Comparison of ENCODE assay signal across 8 mouse cellular contexts in the genomic region with DNA sequence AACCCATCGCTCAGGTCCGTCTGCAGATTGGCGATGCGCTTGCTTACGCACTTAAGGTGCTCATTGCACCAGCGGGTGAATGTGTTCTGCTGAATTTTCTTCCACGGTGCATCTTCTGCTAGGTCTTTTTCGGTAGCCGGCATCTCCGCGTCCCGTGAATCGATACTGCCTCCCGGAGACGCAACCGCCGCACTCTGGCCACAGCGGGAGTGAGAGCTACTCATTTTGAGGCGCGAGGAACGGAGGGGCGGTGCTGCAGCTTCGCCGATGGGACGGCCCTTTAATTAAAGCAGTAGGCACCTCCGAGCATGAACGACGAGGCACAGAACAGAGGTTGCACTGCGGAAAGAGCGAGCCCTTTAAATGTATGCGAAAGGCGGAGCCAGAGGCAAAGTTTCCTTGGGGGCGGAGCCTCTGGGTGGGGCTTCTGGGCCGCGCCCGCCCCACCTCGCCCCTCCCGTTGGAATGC. TPM values are rescaled to one million over a fixed set of nuclear protein-coding genes. Genes with fewer than 3 reads are reported as not detected.
DNase-seq lines count a peak whose midpoint lies in the region; ATAC-seq lines count a peak whose summit lies in the region.

No protein-coding gene starts in this region.

- H3K27ac ChIP-seq in hindbrain, embryonic 10.5 days = peak overlapping the region; percentile 94

- peaks cover 16% of the 10 kb centered on the region for H3K4me1 ChIP-seq in hindbrain, embryonic 10.5 days (replicated peaks)

- no peaks in the 10 kb centered on the region; the same call in 1 of the 2 replicates for H3K9me3 ChIP-seq in hindbrain, embryonic 10.5 days

- peak; percentile 90 for DNase-seq in MN1 (ENCODE audit: low spot score)
- DNase-seq in cerebellum, adult 8-10 months = peak; percentile 78
- DNase-seq in hindbrain, embryonic 10.5 days (ENCODE audit: low spot score) = peak; percentile 86
- DNase-seq in layer of hippocampus, postnatal 25 days (ENCODE audit: extremely low spot score in 1 of 2, low spot score in 1 of 2) = peak; percentile 51 to 69
- peak; percentile 85 for DNase-seq in lung, postnatal 14 days
- DNase-seq in ovary, postnatal 36 days (ENCODE audit: low spot score) = peak; percentile 82
- peak; percentile 90 for DNase-seq in thymus, postnatal 14 days

- peaks cover 6% of the 10 kb centered on the region; the same call in 1 of the 2 replicates for H3K27me3 ChIP-seq in hindbrain, embryonic 10.5 days (ENCODE audit: insufficient read depth, poor library complexity, severe bottlenecking)

- peaks cover 29% of the 10 kb centered on the region for H3K36me3 ChIP-seq in hindbrain, embryonic 10.5 days

- WGBS in hindbrain, embryonic 10.5 days = 15% methylated on average over 38 of the region's 38 CpGs

- H3K4me3 ChIP-seq in hindbrain, embryonic 10.5 days = peak overlapping the region; percentile 66

- ATAC-seq in frontal cortex, adult (ENCODE audit: low TSS enrichment) = peak; percentile 88

RNA-seq across cellular contexts. Expression of gene Flna, which starts 3.4 kb away (rescaled TPM):
- polyA plus RNA-seq in hindbrain, embryonic 10.5 days (2016; fragmentation: Nextera tagmentation; extraction: Ambion mirVana) = 215 and 271 TPM in 2 replicates
- 100 to 1,000 TPM in 1 of 2 experiments, 10 to 100 TPM in 1; 82.6 to 124 TPM for total RNA-seq in layer of hippocampus, postnatal 25 days (2021)

RNA-seq across cellular contexts. Expression of gene Emd, which starts 8.2 kb away (rescaled TPM):
- 23.5 and 24.4 TPM in 2 replicates for polyA plus RNA-seq in hindbrain, embryonic 10.5 days (2016; fragmentation: Nextera tagmentation; extraction: Ambion mirVana)
- total RNA-seq in layer of hippocampus, postnatal 25 days (2021) = 10 to 100 TPM; 35.1 to 36.5 TPM

RNA-seq across cellular contexts. Expression of gene Rpl10, which starts 24.4 kb away (rescaled TPM):
- 697 and 756 TPM in 2 replicates for polyA plus RNA-seq in hindbrain, embryonic 10.5 days (2016; fragmentation: Nextera tagmentation; extraction: Ambion mirVana)
- total RNA-seq in layer of hippocampus, postnatal 25 days (2021) = 100 to 1,000 TPM; 171 TPM

RNA-seq across cellular contexts. Expression of gene Taz, which starts 35.5 kb away (rescaled TPM):
- polyA plus RNA-seq in hindbrain, embryonic 10.5 days (2016; fragmentation: Nextera tagmentation; extraction: Ambion mirVana) = 70.6 and 76.1 TPM in 2 replicates
- 10 to 100 TPM; 48.8 to 64.9 TPM for total RNA-seq in layer of hippocampus, postnatal 25 days (2021)

RNA-seq across cellular contexts. Expression of gene Dnase1l1, which starts 35.9 kb away (rescaled TPM):
- polyA plus RNA-seq in hindbrain, embryonic 10.5 days (2016; fragmentation: Nextera tagmentation; extraction: Ambion mirVana) = 3.6 and 5.2 TPM in 2 replicates
- total RNA-seq in layer of hippocampus, postnatal 25 days (2021) = 1 to 10 TPM; 1.8 to 2.6 TPM

Comparison
In these comparisons a context has a peak if more than half of its experiments do, and no peak if none do; other contexts are left out.
1. Peak in every context shown above with its lines: DNase-seq, ATAC-seq, H3K4me3 ChIP-seq and H3K27ac ChIP-seq.